8 mouse cellular contexts compared by ENCODE assay signal in genomic region chr2:151996229-151997189, GRCm38 (mm10). TPM values are rescaled to one million over a fixed set of nuclear protein-coding genes. Genes with fewer than 3 reads are reported as not detected.
DNase-seq lines count a peak whose midpoint lies in the region; ATAC-seq lines count a peak whose summit lies in the region.

Gene Slc52a3 (plus strand): TSS chr2:151996511.

- ATAC-seq in forebrain, embryonic 11.5 days (replicated peaks; ENCODE audit: low FRiP score) = peak; percentile 58
- ATAC-seq in heart, embryonic 16.5 days (replicated peaks; ENCODE audit: extremely low read depth, insufficient read depth, low FRiP score) = no peak; the same call in 1 of the 2 replicates
- ATAC-seq in liver, embryonic 16.5 days (ENCODE audit: low read depth) = peak; percentile 59
- peak; percentile 81 for ATAC-seq in neutrophil, adult 5-6 weeks (ENCODE audit: extremely low read depth, insufficient number of reproducible peaks, low FRiP score, poor library complexity, severe bottlenecking)

- H3K36me3 ChIP-seq in forebrain, embryonic 11.5 days (ENCODE audit: control insufficient read depth, insufficient read depth, low read length) = no peaks in the 10 kb centered on the region
- H3K36me3 ChIP-seq in heart, embryonic 16.5 days (ENCODE audit: control insufficient read depth, insufficient read depth) = no peaks in the 10 kb centered on the region
- no peaks in the 10 kb centered on the region for H3K36me3 ChIP-seq in liver, embryonic 16.5 days (ENCODE audit: control insufficient read depth, insufficient read depth)

- 7% methylated on average over 35 of the region's 35 CpGs for WGBS in forebrain, embryonic 11.5 days
- 7% methylated on average over 35 of the region's 35 CpGs for WGBS in heart, embryonic 16.5 days
- 8% methylated on average over 35 of the region's 35 CpGs for WGBS in liver, embryonic 16.5 days (ENCODE audit: insufficient replicate concordance)

- peaks cover 5% of the 10 kb centered on the region; the same call in 1 of the 2 replicates for H3K4me1 ChIP-seq in forebrain, embryonic 11.5 days (replicated peaks; ENCODE audit: control insufficient read depth, insufficient read depth, low read length)
- H3K4me1 ChIP-seq in heart, embryonic 16.5 days (ENCODE audit: control insufficient read depth, insufficient read depth, low read length) = peaks cover 6% of the 10 kb centered on the region; the same call in 1 of the 2 replicates
- H3K4me1 ChIP-seq in liver, embryonic 16.5 days (ENCODE audit: control insufficient read depth, low read depth, low read length) = peaks cover 24% of the 10 kb centered on the region

- peaks cover 33% of the 10 kb centered on the region for H3K27me3 ChIP-seq in forebrain, embryonic 11.5 days (ENCODE audit: control insufficient read depth, insufficient read depth, low read length)
- peaks cover 57% of the 10 kb centered on the region for H3K27me3 ChIP-seq in heart, embryonic 16.5 days (ENCODE audit: control insufficient read depth, insufficient read depth, low read length)
- H3K27me3 ChIP-seq in liver, embryonic 16.5 days (ENCODE audit: control insufficient read depth, insufficient read depth, low read depth, low read length) = peaks cover 3% of the 10 kb centered on the region

- no peak within 1 kb of the TSS for H3K9ac ChIP-seq in forebrain, embryonic 11.5 days (ENCODE audit: low read length)
- no peak within 1 kb of the TSS for H3K9ac ChIP-seq in heart, embryonic 16.5 days (ENCODE audit: low read length)
- peak within 1 kb of the TSS; percentile 8; the same call in 1 of the 2 replicates for H3K9ac ChIP-seq in liver, embryonic 16.5 days (ENCODE audit: low read depth, low read length)

- H3K27ac ChIP-seq in forebrain, embryonic 11.5 days (ENCODE audit: low read depth, low read length) = no peak within 1 kb of the TSS
- no peak within 1 kb of the TSS for H3K27ac ChIP-seq in heart, embryonic 16.5 days (ENCODE audit: low read length)
- no peak within 1 kb of the TSS for H3K27ac ChIP-seq in liver, embryonic 16.5 days (ENCODE audit: low read length)

- H3K4me3 ChIP-seq in forebrain, embryonic 11.5 days (ENCODE audit: low read depth, low read length) = no peak within 1 kb of the TSS
- peak within 1 kb of the TSS; percentile 20 for H3K4me3 ChIP-seq in heart, embryonic 16.5 days (ENCODE audit: low read length)
- peak within 1 kb of the TSS; percentile 45 for H3K4me3 ChIP-seq in liver, embryonic 16.5 days (ENCODE audit: low read depth, low read length)

- peak; percentile 86 to 91 for DNase-seq in CD8-positive naive resting alpha-beta T cell, adult 2 months (ENCODE audit: low read depth in 2 of 2, low spot score in 2 of 2)
- peak; percentile 81 for DNase-seq in c-Kit-positive CD71-positive TER-119-negative erythroid progenitor cells, embryonic 14.5 days (ENCODE audit: low read depth)
- peak; percentile 92 for DNase-seq in forebrain, embryonic 11.5 days (ENCODE audit: low spot score)
- DNase-seq in kidney, postnatal 4 days = peak; percentile 95 to 96
- DNase-seq in thymus, adult 18-20 months = peak; percentile 77 to 78

- 0 out of 2 replicates have a peak within 1 kb of the TSS, but pooled peaks have one; percentile 18 for H3K4me2 ChIP-seq in forebrain, embryonic 11.5 days (ENCODE audit: low read depth, low read length, severe bottlenecking)
- H3K4me2 ChIP-seq in heart, embryonic 16.5 days (ENCODE audit: low read depth, low read length) = peak within 1 kb of the TSS; percentile 52
- H3K4me2 ChIP-seq in liver, embryonic 16.5 days (ENCODE audit: low read depth, low read length) = peak within 1 kb of the TSS; percentile 58

- no peaks in the 10 kb centered on the region for H3K9me3 ChIP-seq in forebrain, embryonic 11.5 days (ENCODE audit: control insufficient read depth, low read length)
- no peaks in the 10 kb centered on the region for H3K9me3 ChIP-seq in heart, embryonic 16.5 days (replicated peaks; ENCODE audit: control insufficient read depth, low read length)
- H3K9me3 ChIP-seq in liver, embryonic 16.5 days (replicated peaks; ENCODE audit: control insufficient read depth, low read length) = no peaks in the 10 kb centered on the region

RNA-seq across cellular contexts. Expression of gene Slc52a3, which starts in this region (rescaled TPM):
- polyA plus RNA-seq in forebrain, embryonic 11.5 days (2014; fragmentation: Nextera tagmentation; extraction: Ambion mirVana) = 1.0 and 1.4 TPM in 2 replicates
- polyA plus RNA-seq in heart, embryonic 16.5 days (2015; fragmentation: Nextera tagmentation; extraction: Ambion mirVana) = 1.1 TPM in 2 replicates
- polyA plus RNA-seq in liver, embryonic 16.5 days (2015; fragmentation: Nextera tagmentation; extraction: Ambion mirVana) = 1.1 and 1.4 TPM in 2 replicates
- total RNA-seq in neutrophil, adult 5-6 weeks (2017) = 1.4 and 1.5 TPM in 2 replicates
